Mouse (Mus musculus) hindbrain, embryonic 15.5 days (tissue): ENCODE measurements around the gene B230104I21Rik. TPM values are rescaled to one million over a fixed set of nuclear protein-coding genes. Genes with fewer than 3 reads are reported as not detected.

Experiments
- ATAC-seq: fragments of 200-750 bp; cut with Nextera tagmentation; 2 replicates; pipeline ENCODE4 v1.8.0; 2017; ENCODE audit warnings: low read depth, moderate number of reproducible peaks, moderate TSS enrichment; ENCODE audit not compliant: low FRiP score
- H3K27ac ChIP-seq: fragments of 300-500 bp; sonication (generic); replicated peaks from 2 replicates; pipeline ENCODE4 v1.5.1; 2015; ENCODE audit warnings: mild to moderate bottlenecking, inconsistent platforms
- H3K27me3 ChIP-seq: fragments of 300-500 bp; sonication (generic); 2 replicates; pipeline ENCODE4 v1.6.1; 2015; ENCODE audit warnings: control low read depth, inconsistent platforms
- H3K36me3 ChIP-seq: fragments of 300-500 bp; sonication (generic); 2 replicates; pipeline ENCODE4 v1.6.1; 2015; ENCODE audit warnings: control low read depth, inconsistent platforms
- H3K4me1 ChIP-seq: fragments of 300-500 bp; sonication (generic); replicated peaks from 2 replicates; pipeline ENCODE4 v1.6.1; 2015; ENCODE audit warnings: control low read depth, inconsistent platforms
- H3K4me2 ChIP-seq: fragments of 300-500 bp; sonication (generic); 2 replicates; pipeline ENCODE4 v1.6.1; 2015; ENCODE audit warnings: moderate library complexity, mild to moderate bottlenecking, inconsistent platforms
- H3K4me3 ChIP-seq: fragments of 300-500 bp; sonication (generic); 2 replicates; pipeline ENCODE4 v1.5.1; 2015; ENCODE audit warnings: mild to moderate bottlenecking, inconsistent platforms
- H3K9ac ChIP-seq: fragments of 300-500 bp; sonication (generic); 2 replicates; pipeline ENCODE4 v1.6.1; 2015; ENCODE audit warnings: inconsistent platforms
- H3K9me3 ChIP-seq: fragments of 300-500 bp; sonication (generic); 2 replicates; pipeline ENCODE4 v1.6.1; 2016; ENCODE audit warnings: control low read depth, inconsistent platforms
- WGBS: fragments of 180-500 bp; shearing (Covaris S2); methylation state at CpG from one replicate; pipeline ENCODE4 v1.1.7; 2015; 5-methylcytosine and 5-hydroxymethylcytosine counted together
- polyA plus RNA-seq: library from polyadenylated mRNA; unstranded; fragments of >200 nt; fragmentation: Nextera tagmentation; extraction: Ambion mirVana; gene quantifications from 2 replicates; pipeline ENCODE4 v1.2.1, GENCODE M21; 2015

Gene B230104I21Rik
- polyA plus RNA-seq, 1 experiment from 2014 or later, result not detected

DNA sequence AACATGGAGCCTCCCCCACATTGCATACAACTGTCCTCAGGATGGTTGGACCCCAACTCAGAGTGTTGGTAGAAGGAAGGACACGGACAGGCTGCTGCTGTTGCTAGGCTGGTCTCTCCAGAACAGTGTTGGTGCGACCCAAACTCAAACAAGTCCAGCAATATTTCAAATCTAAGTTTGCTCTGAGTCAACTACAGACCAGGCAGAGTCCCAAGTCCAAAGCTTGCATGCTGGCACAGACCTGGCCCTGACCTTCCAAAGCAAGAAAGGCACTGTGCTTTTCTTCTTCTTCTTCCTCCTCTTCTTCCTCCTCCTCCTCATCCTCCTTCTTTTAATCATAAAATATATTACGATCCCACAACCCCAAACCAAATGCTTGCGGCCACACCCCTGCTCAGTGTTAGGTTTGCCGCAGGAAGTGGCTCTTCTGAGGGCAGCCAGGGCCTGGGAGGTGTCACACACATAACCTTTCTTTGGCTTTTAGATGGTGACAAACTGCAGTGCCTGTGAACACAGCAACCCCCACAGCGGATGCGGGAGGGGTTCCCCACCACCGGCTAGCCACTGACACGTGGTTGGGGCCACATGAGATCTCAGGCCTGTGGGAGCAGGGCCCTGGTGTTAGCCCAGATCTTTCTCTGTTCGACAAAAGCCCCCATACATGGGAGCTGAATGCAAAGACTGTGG, 40.2 kb downstream of the B230104I21Rik start:
- H3K4me2 ChIP-seq, result no peak overlapping the region
- no peaks in the 10 kb centered on the region; the same call in 1 of the 2 replicates for H3K4me1 ChIP-seq
- no peak for ATAC-seq
- no peaks in the 10 kb centered on the region for H3K36me3 ChIP-seq
- no peaks in the 10 kb centered on the region for H3K9me3 ChIP-seq
- no peak overlapping the region for H3K27ac ChIP-seq
- WGBS, result 92% methylated on average over 10 of the region's 10 CpGs
- no peak overlapping the region for H3K9ac ChIP-seq
- peaks cover 3% of the 10 kb centered on the region; the same call in 1 of the 2 replicates for H3K27me3 ChIP-seq
- H3K4me3 ChIP-seq, result no peak overlapping the region

DNA sequence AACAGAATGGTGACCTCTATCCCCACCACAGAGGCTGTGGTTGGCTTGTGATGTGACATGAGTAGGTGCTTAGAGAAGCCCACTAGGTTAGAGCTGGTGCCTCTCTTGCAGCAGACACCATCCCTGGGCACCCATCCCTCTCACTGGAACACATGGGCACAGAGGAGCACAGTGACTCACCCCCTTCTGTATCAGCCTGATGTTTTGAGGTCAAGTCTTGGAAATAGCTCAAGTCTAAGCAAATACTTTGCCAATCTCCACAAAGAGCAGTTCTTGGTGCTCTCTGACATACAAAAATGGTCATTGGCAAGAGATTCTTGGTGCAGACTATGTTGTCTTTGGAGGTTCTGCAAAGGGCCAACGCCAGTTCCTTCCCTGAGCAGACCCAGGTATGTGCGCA, 42.9 kb downstream of the B230104I21Rik start:
- Histone ChIP-seq H3K4me2 (no peak overlapping the region), H3K4me1 (no peaks in the 10 kb centered on the region), H3K27me3 (no peaks in the 10 kb centered on the region), H3K9me3 (no peaks in the 10 kb centered on the region), H3K9ac (no peak overlapping the region), H3K36me3 (no peaks in the 10 kb centered on the region), H3K27ac (no peak overlapping the region), H3K4me3 (no peak overlapping the region)
- no peak for ATAC-seq
- 92% methylated on average over 2 of the region's 2 CpGs for WGBS

DNA sequence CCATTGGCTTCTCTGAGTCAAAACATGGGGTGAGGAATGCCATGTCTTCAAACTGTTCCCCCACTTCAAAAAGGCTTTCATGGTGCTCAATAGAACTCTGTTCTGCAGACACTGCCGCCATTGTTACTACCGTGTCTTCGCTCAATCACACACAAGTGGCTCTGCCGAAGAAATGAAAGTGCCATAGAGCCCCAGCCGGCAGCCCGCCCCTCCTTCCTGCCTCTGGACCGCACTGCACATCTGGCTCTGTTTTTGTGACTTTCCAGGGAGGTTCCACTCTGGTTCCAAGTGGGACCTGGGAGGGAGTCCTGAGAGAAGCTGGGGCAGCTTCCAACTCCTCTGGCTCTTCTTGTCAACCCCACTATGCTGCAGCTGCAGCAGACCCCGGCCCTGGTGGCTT, 49.3 kb downstream of the B230104I21Rik start:
- ATAC-seq, result no peak
- H3K4me2 ChIP-seq, result no peak overlapping the region
- no peaks in the 10 kb centered on the region for H3K9me3 ChIP-seq
- WGBS, result 54% methylated on average over 8 of the region's 8 CpGs
- peaks cover 22% of the 10 kb centered on the region for H3K4me1 ChIP-seq
- no peaks in the 10 kb centered on the region for H3K36me3 ChIP-seq
- H3K27ac ChIP-seq, result no peak overlapping the region
- no peak overlapping the region for H3K4me3 ChIP-seq
- no peak overlapping the region for H3K9ac ChIP-seq
- H3K27me3 ChIP-seq, result no peaks in the 10 kb centered on the region

DNA sequence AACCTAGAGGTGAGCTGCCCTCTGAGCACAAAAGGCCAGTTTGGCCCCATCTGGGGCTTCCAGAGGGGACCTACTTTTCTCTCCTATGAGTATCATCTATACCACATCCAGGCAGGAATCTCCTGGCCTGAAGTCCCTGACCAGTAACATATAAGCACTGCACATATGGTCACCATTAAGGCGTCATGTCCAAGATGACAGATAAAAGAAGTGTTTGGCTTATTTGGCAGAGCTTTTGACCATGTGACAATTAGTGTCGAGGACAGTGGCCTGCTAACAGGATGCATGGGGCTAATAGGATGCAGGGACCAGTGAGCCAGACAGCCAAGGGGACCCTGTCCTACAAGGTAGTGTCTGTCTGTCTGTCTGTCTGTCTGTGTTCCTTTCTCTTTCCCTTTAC, 50.0 kb downstream of the B230104I21Rik start:
- Histone ChIP-seq H3K4me2 (no peak overlapping the region), H3K9ac (no peak overlapping the region), H3K4me3 (no peak overlapping the region), H3K9me3 (no peaks in the 10 kb centered on the region), H3K27ac (no peak overlapping the region), H3K4me1 (peaks cover 29% of the 10 kb centered on the region), H3K36me3 (no peaks in the 10 kb centered on the region), H3K27me3 (no peaks in the 10 kb centered on the region)
- 75% methylated on average over 2 of the region's 2 CpGs for WGBS
- no peak for ATAC-seq

DNA sequence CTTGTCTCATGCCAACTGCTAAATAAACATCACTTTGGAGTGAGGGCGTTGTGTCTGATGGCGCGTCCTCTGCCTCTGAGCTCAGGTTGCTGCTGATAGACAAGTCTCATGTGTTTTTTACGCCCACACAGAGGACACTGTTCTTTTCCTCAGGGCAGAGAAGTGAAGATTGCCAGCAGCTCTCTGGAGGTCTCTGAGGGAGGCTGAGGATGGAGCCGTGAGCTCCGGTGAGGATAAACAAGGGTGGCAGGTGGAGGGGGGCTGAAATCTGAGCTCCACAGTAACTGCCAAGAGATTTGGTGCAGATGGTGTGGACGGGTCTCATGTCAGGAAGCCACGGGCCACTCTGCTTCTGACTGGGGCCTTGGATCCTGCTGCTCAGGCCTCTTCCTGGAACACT, 50.9 kb downstream of the B230104I21Rik start:
- 43% methylated on average over 8 of the region's 8 CpGs for WGBS
- Histone ChIP-seq H3K9me3 (no peaks in the 10 kb centered on the region), H3K4me1 (peaks cover 34% of the 10 kb centered on the region)

DNA sequence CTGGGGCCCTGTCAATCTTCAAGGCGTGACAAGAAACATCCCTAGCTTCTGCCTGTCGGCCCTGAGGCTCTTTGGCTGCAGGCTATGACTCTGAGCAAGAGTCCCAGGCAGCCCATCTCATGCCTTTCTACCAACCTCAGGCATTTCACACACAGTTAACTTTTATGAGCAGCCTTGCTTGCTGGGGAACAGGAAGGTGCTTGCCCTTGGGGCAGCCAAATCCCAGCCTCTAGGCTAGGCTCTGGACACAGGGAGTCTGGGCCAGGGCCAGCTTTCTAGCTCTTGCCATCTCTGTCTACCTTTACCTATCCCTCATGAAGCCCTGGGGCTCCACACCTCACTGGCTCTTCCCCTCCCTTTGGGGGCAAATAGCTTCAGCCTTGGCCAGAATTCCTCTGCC, 53.7 kb downstream of the B230104I21Rik start:
- no peaks in the 10 kb centered on the region for H3K9me3 ChIP-seq
- H3K27ac ChIP-seq, result peak overlapping the region; percentile 53; the same call in 1 of the 2 replicates
- no peak overlapping the region for H3K4me3 ChIP-seq
- H3K27me3 ChIP-seq, result no peaks in the 10 kb centered on the region
- H3K36me3 ChIP-seq, result no peaks in the 10 kb centered on the region
- no peak overlapping the region for H3K9ac ChIP-seq
- H3K4me1 ChIP-seq, result peaks cover 49% of the 10 kb centered on the region
- no peak for ATAC-seq
- 84% methylated on average over 2 of the region's 2 CpGs for WGBS
- no peak overlapping the region for H3K4me2 ChIP-seq

More for the DNA sequence above, 50.9 kb downstream of the B230104I21Rik start:
- Histone ChIP-seq H3K27me3 (no peaks in the 10 kb centered on the region), H3K27ac (no peak overlapping the region), H3K4me3 (no peak overlapping the region), H3K9ac (no peak overlapping the region), H3K4me2 (no peak overlapping the region), H3K36me3 (no peaks in the 10 kb centered on the region)
- ATAC-seq, result no peak

DNA sequence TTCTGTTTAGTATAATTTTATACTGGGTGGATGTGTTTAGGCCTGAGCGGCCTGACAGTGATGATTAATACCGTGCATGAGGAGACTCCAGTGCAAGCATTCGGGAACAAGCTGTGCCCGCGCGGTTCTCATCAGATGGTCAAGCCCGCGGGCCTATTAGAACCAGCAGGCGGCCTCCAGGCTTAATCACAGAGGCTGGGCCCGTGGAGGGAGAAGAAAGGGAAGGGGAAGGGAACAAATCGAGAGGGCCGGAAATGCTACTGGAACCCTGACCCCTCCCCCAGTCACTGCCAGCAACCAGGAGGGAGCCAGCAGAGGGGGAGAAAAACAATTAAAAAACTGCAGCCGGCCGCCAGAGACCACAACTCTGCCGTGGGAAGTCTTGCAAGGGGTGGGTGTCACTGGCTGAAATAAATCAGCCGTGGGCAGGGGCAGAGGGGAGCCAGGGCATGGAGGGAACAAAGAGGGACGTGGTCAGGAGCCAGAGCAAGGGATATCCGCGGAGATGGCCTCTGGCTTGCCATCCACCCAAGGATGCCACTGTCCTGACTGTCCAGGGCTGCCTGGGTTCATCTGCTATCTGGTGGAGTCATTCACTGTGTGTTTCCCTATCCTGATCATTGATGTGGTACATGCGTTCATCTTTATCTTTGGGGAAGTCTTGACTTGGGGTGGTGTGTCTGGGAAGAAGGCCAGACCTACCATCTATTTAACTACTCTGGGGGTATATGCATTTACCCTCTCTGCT, 54.6 kb downstream of the B230104I21Rik start:
- Histone ChIP-seq H3K4me1 (peaks cover 47% of the 10 kb centered on the region), H3K27me3 (no peaks in the 10 kb centered on the region), H3K9ac (no peak overlapping the region), H3K4me3 (no peak overlapping the region), H3K36me3 (no peaks in the 10 kb centered on the region), H3K27ac (peak overlapping the region; percentile 53), H3K9me3 (no peaks in the 10 kb centered on the region), H3K4me2 (no peak overlapping the region)
- ATAC-seq, result peak; percentile 65
- WGBS, result 10% methylated on average over 20 of the region's 20 CpGs

DNA sequence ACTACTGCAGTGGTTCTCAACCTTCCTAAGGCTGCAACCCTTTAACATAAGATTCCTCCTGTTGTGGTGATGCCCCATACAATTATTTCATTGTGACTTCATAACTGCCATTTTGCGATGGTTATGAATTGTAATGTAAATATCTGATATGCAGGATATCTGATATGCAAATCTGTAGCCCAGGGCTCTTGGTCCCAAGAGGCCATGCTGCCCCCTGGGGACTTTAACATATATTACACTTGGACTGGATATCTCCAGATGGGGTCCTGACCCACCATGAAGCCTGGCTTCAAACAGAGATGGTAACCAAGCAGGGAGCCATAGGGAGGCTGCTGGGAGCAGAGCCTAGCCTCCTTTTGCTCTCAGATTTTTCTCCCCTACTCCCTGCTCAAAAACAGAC, 56.7 kb downstream of the B230104I21Rik start:
- Histone ChIP-seq H3K9ac (no peak overlapping the region), H3K27ac (no peak overlapping the region), H3K9me3 (no peaks in the 10 kb centered on the region), H3K4me1 (peaks cover 37% of the 10 kb centered on the region), H3K36me3 (no peaks in the 10 kb centered on the region), H3K4me2 (no peak overlapping the region), H3K27me3 (no peaks in the 10 kb centered on the region), H3K4me3 (no peak overlapping the region)
- WGBS, result 75% methylated on average over 1 of the region's 1 CpGs
- no peak for ATAC-seq

DNA sequence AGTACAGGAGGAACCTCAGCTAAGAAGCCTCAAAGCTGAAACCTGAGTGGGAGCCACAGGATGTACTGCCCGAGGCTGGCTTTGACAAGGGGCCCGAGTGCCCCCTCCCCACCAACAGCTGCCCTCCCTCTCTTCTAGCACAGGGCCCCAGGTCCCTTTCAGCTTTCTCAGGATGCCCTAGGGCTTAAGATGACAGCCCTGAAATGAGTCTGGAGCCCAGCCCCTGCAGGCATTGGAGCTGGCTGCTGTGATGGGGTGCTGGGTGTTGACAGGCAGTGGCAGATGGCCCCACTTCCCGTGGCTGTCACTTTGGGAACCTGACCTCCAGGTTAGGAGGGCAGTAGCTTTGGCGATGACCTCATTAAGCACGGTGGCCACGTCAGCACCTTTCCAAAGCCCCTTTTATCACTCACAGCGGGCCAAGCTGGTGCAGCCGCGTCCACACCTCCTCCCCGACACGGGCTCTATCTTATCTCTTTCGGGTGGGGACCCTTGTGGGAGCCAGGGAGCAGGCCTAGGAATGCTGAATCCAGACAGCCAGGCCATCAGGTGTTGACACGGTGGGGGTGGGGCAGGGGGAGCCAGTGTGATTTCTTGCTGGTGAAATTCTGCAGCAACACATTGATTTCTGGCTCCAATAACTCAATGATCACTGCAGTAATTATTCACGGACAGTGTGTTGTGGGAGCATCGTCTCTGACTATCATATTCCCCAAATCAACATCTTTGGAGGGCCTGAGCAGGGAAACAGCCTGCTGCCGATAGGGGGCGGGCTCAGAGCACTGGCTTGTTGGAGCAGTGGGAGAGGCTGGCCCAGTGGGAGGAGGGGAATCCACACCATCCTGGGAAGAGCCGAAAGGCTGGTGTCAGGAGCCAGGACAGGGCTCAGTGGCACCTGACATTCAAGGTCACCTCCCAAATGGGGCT, 57.5 kb downstream of the B230104I21Rik start:
- Histone ChIP-seq H3K36me3 (no peaks in the 10 kb centered on the region), H3K4me3 (no peak overlapping the region), H3K4me1 (peaks cover 37% of the 10 kb centered on the region), H3K27me3 (no peaks in the 10 kb centered on the region), H3K9ac (no peak overlapping the region), H3K9me3 (no peaks in the 10 kb centered on the region), H3K27ac (no peak overlapping the region), H3K4me2 (no peak overlapping the region)
- 29% methylated on average over 18 of the region's 18 CpGs for WGBS
- 0 out of 2 replicates have a peak, but pooled peaks have one; percentile 10 for ATAC-seq

DNA sequence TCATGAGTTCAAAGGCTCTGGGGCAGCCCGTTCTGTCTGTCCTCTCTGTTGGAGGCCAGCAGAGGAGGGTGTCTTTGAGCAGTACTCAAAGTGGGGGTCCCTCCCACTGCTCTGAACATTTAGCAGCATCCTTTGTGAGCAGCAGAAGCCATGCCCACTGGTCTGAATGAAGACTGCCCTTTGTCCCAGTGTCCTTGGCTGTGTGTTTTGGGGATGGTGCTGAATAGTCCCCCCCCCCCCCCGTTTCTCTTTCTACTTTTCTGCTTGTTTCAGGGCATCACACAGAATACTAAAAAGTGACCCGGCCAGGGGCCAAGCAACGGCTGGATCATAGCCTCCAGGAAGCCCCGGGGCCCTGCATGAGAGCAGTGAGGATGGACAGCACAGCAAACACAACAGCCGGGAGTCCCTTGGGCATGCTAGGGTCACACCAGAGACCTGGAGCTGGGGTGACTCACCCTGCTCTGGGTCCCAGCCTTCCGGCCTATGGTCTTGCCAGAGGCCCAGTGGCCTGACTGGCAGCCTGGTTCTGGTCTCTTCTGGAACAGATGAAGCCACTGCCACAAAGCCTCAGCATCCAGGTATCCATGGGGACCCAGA, 58.3 kb downstream of the B230104I21Rik start:
- H3K27me3 ChIP-seq, result no peaks in the 10 kb centered on the region
- 0 out of 2 replicates have a peak, but pooled peaks have one; percentile 14 for ATAC-seq
- H3K36me3 ChIP-seq, result no peaks in the 10 kb centered on the region
- H3K4me3 ChIP-seq, result no peak overlapping the region
- H3K9ac ChIP-seq, result no peak overlapping the region
- peaks cover 37% of the 10 kb centered on the region for H3K4me1 ChIP-seq
- no peak overlapping the region for H3K27ac ChIP-seq
- WGBS, result 38% methylated on average over 7 of the region's 7 CpGs
- H3K4me2 ChIP-seq, result no peak overlapping the region
- H3K9me3 ChIP-seq, result no peaks in the 10 kb centered on the region

DNA sequence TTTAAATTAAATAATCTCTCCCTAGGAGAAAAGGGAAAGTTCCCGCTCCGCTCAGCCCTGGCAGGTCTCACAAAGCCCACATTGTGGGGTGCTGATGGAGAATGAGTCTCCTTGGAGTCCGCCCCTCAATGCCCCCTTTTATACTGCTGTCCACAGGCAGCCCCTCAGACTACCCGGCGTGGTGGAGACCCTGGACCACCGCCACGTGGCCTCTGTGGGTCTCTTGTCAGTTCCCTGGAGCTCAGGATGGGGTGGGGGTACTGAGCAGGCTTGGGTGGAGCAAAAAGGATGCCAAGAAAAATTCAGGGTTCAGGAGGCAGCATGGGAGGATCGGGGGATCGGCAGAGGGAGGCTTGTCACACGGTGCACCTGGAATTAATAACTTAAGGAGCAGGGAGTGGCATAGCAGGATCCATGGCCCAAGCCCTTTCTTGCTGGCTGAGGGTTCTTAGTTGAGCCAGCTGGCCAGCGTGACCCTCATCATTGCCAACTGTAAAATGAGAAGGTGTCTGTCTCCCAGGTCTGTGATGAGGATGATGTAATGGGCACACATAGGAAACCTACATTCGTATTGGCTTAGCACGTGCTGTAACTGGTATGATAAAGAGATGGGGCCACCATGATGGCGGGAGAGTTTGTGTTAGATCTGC, 60.9 kb downstream of the B230104I21Rik start:
- Histone ChIP-seq H3K36me3 (no peaks in the 10 kb centered on the region), H3K9me3 (no peaks in the 10 kb centered on the region), H3K4me1 (peaks cover 34% of the 10 kb centered on the region), H3K27me3 (no peaks in the 10 kb centered on the region), H3K4me3 (no peak overlapping the region), H3K9ac (no peak overlapping the region), H3K4me2 (no peak overlapping the region), H3K27ac (no peak overlapping the region)
- 0 out of 2 replicates have a peak, but pooled peaks have one; percentile 49 for ATAC-seq
- WGBS, result 74% methylated on average over 14 of the region's 14 CpGs
